8 mouse cellular contexts compared by ENCODE assay signal in genomic region chr1:134955050-134955636, GRCm38 (mm10). TPM values are rescaled to one million over a fixed set of nuclear protein-coding genes. Genes with fewer than 3 reads are reported as not detected.
DNase-seq lines count a peak whose midpoint lies in the region; ATAC-seq and TF ChIP-seq lines count a peak whose summit lies in the region.

No protein-coding gene starts in this region.

- peak; percentile 31; the same call in 1 of the 2 replicates for ATAC-seq in embryonic facial prominence, embryonic 12.5 days (ENCODE audit: insufficient number of reproducible peaks, insufficient read depth, low FRiP score, low TSS enrichment)
- ATAC-seq in intestine, embryonic 16.5 days: peak; percentile 57
- ATAC-seq in midbrain, postnatal 0 days (ENCODE audit: low FRiP score): peak; percentile 9; the same call in 1 of the 2 replicates

- peaks cover 13% of the 10 kb centered on the region; the same call in 1 of the 2 replicates for H3K4me1 ChIP-seq in embryonic facial prominence, embryonic 12.5 days
- peaks cover 8% of the 10 kb centered on the region for H3K4me1 ChIP-seq in intestine, embryonic 16.5 days (ENCODE audit: control insufficient read depth, insufficient read depth, low read length)
- 0 out of 2 replicates have a peak, but pooled peaks cover 4% of the 10 kb centered on the region for H3K4me1 ChIP-seq in midbrain, postnatal 0 days (ENCODE audit: insufficient read depth, low read length)

- H3K27me3 ChIP-seq in embryonic facial prominence, embryonic 12.5 days: no peaks in the 10 kb centered on the region
- H3K27me3 ChIP-seq in intestine, embryonic 16.5 days (replicated peaks; ENCODE audit: control insufficient read depth, insufficient read depth, low read length): no peaks in the 10 kb centered on the region
- no peaks in the 10 kb centered on the region for H3K27me3 ChIP-seq in midbrain, postnatal 0 days (ENCODE audit: insufficient read depth, low read length)

- H3K27ac ChIP-seq in embryonic facial prominence, embryonic 12.5 days: peak overlapping the region; percentile 89
- H3K27ac ChIP-seq in intestine, embryonic 16.5 days (ENCODE audit: low read length): peak overlapping the region; percentile 76
- peak overlapping the region; percentile 84 for H3K27ac ChIP-seq in midbrain, postnatal 0 days (ENCODE audit: low read depth, low read length)

- H3K9me3 ChIP-seq in embryonic facial prominence, embryonic 12.5 days: no peaks in the 10 kb centered on the region
- H3K9me3 ChIP-seq in intestine, embryonic 16.5 days (ENCODE audit: control insufficient read depth, low read length): no peaks in the 10 kb centered on the region
- H3K9me3 ChIP-seq in midbrain, postnatal 0 days (ENCODE audit: low read length): no peaks in the 10 kb centered on the region

- WGBS in embryonic facial prominence, embryonic 12.5 days: 5% methylated on average over 16 of the region's 16 CpGs
- 3% methylated on average over 16 of the region's 16 CpGs for WGBS in intestine, embryonic 16.5 days
- WGBS in midbrain, postnatal 0 days: 4% methylated on average over 16 of the region's 16 CpGs

- H3K9ac ChIP-seq in embryonic facial prominence, embryonic 12.5 days: peak overlapping the region; percentile 78
- H3K9ac ChIP-seq in intestine, embryonic 16.5 days (ENCODE audit: low read depth, low read length): peak overlapping the region; percentile 90
- peak overlapping the region; percentile 73 for H3K9ac ChIP-seq in midbrain, postnatal 0 days (replicated peaks; ENCODE audit: low read length, poor library complexity, severe bottlenecking)

- TF ChIP-seq CTCF in midbrain, postnatal 0 days (IDR thresholded peaks at IDR 0.05): no peak

- H3K36me3 ChIP-seq in embryonic facial prominence, embryonic 12.5 days: no peaks in the 10 kb centered on the region
- H3K36me3 ChIP-seq in intestine, embryonic 16.5 days (ENCODE audit: control insufficient read depth, insufficient read depth, low read length): no peaks in the 10 kb centered on the region
- H3K36me3 ChIP-seq in midbrain, postnatal 0 days (ENCODE audit: insufficient read depth, low read length): no peaks in the 10 kb centered on the region

- DNase-seq in cerebellum, adult 9-10 months: peak; percentile 56
- DNase-seq in cerebellum, postnatal 25 days: no peak
- DNase-seq in 416B (ENCODE audit: low read depth): peak; percentile 60
- no peak for DNase-seq in midbrain, postnatal 0 days (ENCODE audit: low spot score)
- no peak for DNase-seq in right cerebral cortex, postnatal 4 days
- DNase-seq in left cerebral cortex, adult 18-20 months (ENCODE audit: low spot score in 2 of 2): no peak

- H3K4me3 ChIP-seq in embryonic facial prominence, embryonic 12.5 days: peak overlapping the region; percentile 71
- H3K4me3 ChIP-seq in intestine, embryonic 16.5 days (ENCODE audit: low read length): peak overlapping the region; percentile 93
- peak overlapping the region; percentile 85 for H3K4me3 ChIP-seq in midbrain, postnatal 0 days (ENCODE audit: low read depth, low read length)

- H3K4me2 ChIP-seq in embryonic facial prominence, embryonic 12.5 days (replicated peaks): peak overlapping the region; percentile 67
- peak overlapping the region; percentile 65 for H3K4me2 ChIP-seq in intestine, embryonic 16.5 days (ENCODE audit: low read depth, low read length)
- H3K4me2 ChIP-seq in midbrain, postnatal 0 days (ENCODE audit: low read depth, low read length, poor library complexity, severe bottlenecking): peak overlapping the region; percentile 71

RNA-seq across cellular contexts. Expression of gene Ppp1r12b, which starts 0.6 kb away (rescaled TPM):
- polyA plus RNA-seq in embryonic facial prominence, embryonic 12.5 days (2016; fragmentation: Nextera tagmentation; extraction: Ambion mirVana): 9.6 and 10.8 TPM in 2 replicates
- 13.9 and 18.5 TPM in 2 replicates for polyA plus RNA-seq in intestine, embryonic 16.5 days (2015; fragmentation: Nextera tagmentation; extraction: Ambion mirVana)
- total RNA-seq in midbrain, postnatal 0 days (2014; rRNA removed): 37.7 and 43.8 TPM in 2 replicates
- polyA plus RNA-seq in midbrain, postnatal 0 days (2015; fragmentation: Nextera tagmentation; extraction: Ambion mirVana): 9.1 and 11.3 TPM in 2 replicates
- 10 to 100 TPM; 74.7 to 78.5 TPM for total RNA-seq in left cerebral cortex, adult 18-20 months (2021)

RNA-seq across cellular contexts. Expression of gene Ube2t, which starts 7.2 kb away (rescaled TPM):
- 34.8 and 35.6 TPM in 2 replicates for polyA plus RNA-seq in embryonic facial prominence, embryonic 12.5 days (2016; fragmentation: Nextera tagmentation; extraction: Ambion mirVana)
- polyA plus RNA-seq in intestine, embryonic 16.5 days (2015; fragmentation: Nextera tagmentation; extraction: Ambion mirVana): 23.2 and 28.4 TPM in 2 replicates
- 3.1 and 3.5 TPM in 2 replicates for total RNA-seq in midbrain, postnatal 0 days (2014; rRNA removed)
- polyA plus RNA-seq in midbrain, postnatal 0 days (2015; fragmentation: Nextera tagmentation; extraction: Ambion mirVana): 3.8 and 5.3 TPM in 2 replicates
- 1 to 10 TPM; 1.6 to 1.8 TPM for total RNA-seq in left cerebral cortex, adult 18-20 months (2021)

Comparison
In these comparisons a context has a peak if more than half of its experiments do, and no peak if none do; other contexts are left out.
1. DNase-seq: peak in cerebellum, adult 9-10 months (single experiment) and 416B (single experiment); none in cerebellum, postnatal 25 days (0 of 2), midbrain, postnatal 0 days (single experiment), right cerebral cortex, postnatal 4 days (single experiment) and left cerebral cortex, adult 18-20 months (0 of 2).
2. Peak in every context shown above with its lines, with median percentiles within 50 percentile points of each other: ATAC-seq, H3K27ac ChIP-seq, H3K4me2 ChIP-seq, H3K4me3 ChIP-seq and H3K9ac ChIP-seq.